Mouse (Mus musculus) adrenal gland, postnatal 25 days (tissue): ENCODE measurements around the gene Skap2. TPM values are rescaled to one million over a fixed set of nuclear protein-coding genes. Genes with fewer than 3 reads are reported as not detected.

Experiments used
- DNase-seq: peaks from one replicate; pipeline ENCODE4 v3.0.0; 2021; ENCODE audit warnings: mixed read lengths
- total RNA-seq: library from RNA; stranded (reverse); gene quantifications from 2 replicates; pipeline ENCODE4 v1.2.3, GENCODE M21; 2021

Gene Skap2
- total RNA-seq, 1 experiment from 2014 or later: 48.2 TPM

DNA sequence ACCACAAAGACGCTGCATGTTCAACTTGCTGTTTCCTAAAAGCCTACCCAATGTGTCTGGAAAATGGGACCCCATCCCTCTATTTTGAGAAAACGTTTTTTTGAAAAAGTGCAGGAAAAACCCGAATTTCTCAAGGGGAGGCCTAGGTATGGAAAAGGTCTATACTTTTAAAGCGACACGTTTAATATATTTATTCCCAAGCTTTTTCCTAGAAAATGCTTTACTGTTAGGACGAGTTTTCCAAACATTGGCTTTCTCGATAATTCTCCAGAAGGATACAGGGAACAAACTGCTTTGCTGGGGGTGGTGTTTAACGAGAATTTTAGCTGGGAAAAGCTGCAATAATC is 6.8 kb downstream of the Skap2 start:
- no peak for DNase-seq

DNA sequence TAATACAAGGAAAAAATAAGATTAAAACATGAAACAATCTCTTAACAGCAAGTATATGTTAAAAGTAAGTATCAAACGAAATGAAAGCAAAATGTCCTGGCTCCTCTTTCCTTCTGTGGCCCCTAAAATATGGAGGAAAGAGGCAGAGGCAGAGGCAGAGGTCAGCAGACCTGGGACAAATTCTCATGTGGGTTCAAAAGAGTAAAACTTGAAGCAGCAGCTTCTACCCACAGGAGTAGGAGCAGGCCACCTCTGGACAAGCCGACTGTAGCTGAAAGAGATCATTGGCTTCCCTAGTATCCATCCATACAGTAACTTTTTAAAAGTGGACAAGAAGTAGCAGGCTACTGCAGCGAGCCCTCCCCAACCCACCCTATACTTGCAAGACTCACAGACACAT is 7.4 kb downstream of the Skap2 start:
- DNase-seq: no peak

DNA sequence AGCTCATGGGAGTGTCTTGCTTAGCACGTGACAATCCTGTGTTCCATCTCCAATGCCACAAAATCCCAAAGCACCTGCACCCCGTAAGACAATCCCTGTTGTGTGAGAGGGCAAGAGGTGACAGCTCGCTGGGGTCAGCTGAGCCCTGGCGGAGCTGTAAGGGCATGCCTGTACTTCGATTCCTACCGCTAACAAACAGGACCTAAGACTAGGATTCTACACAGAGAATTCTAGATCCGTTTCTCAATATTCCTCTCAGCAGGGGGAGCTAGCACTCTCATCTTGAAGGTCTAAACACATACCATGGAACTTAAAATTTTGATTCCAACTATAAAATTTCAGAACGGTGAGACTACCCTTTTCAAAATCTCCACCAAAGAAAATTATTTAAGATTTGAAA is 9.7 kb downstream of the Skap2 start:
- no peak for DNase-seq

- DNase-seq: no peak
These were observed 13.2 kb downstream of the Skap2 start for GRCm38 (mm10) chr6:51999157-51999478.

DNA sequence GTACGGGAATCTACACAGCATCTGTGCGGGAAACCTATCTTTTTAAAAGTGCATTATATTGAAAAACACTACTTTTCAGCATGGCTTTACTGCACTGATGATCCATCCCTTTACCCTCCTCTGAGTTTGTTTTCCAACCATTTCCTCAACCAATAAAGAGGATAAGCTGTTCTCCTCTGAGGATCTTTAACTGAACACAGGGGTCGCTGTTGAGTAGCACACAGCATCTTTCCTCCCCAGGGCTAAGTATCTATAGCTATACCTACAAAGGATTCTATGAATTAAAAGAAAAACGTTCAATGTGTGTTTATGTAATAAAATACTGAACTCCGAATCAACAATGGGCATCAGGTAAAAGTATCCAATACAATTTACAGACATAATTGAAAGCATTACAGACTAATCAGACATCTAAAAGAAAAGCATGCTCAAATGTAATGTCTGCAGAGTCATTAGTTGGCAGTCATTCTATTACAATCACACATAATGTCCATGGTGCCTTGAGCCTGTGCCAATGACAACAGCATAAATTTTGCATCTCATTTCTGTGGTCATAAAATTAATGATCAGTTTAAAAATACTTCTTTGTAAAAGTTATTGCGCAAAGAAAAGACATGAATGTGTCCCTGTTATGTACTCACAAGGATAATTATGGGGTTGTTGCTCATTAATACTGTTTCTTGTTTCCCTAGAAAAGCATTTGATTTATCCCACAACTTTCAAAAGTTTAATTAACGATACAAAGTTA is 13.8 kb downstream of the Skap2 start:
- no peak for DNase-seq

DNA sequence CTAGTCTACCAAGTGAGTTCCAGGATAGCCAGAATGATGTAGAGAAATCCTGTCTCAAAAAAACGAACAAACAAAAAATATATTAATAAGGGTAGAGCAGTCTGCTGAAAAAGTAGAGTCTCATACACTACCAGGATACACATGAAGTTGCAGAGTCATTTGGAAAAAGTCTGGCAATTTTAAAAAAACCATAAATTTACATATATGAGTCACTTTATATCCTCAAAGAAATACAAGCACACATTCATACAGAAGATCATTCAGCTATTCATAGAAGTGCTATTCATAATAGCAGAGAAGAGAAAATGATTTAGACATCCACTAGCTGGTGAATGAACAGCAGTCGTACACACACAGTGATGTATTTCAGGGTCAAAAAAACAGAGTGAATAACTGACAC is 24.4 kb downstream of the Skap2 start:
- no peak for DNase-seq

- DNase-seq: no peak
These were observed 34.7 kb downstream of the Skap2 start for GRCm38 (mm10) chr6:51977638-51978037.

DNA sequence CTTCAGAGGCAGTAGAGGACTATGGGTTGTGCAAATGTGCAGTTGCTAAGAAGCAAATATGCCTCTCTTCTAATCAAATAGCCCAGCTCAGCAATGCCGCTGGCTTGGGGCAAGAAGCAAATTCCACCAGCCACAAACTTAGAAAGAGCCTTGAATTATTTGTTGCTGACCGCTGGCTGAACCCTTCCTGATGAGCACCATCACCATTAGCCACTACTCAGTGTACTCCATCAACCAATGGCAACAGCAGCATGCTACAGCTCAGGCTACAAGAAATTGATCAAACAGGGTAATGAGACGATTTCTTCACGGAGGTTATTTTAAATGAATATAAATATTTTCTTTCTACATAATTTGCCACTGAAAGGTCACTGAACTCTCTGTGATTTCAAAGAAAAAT is 36.6 kb downstream of the Skap2 start:
- no peak for DNase-seq

GRCm38 (mm10) chr6:51958992-51959391 is 53.4 kb downstream of the Skap2 start:
- DNase-seq: no peak

GRCm38 (mm10) chr6:51956048-51956792 is 56.1 kb downstream of the Skap2 start:
- DNase-seq: no peak

GRCm38 (mm10) chr6:51947661-51948060 is 64.7 kb downstream of the Skap2 start:
- no peak for DNase-seq

DNA sequence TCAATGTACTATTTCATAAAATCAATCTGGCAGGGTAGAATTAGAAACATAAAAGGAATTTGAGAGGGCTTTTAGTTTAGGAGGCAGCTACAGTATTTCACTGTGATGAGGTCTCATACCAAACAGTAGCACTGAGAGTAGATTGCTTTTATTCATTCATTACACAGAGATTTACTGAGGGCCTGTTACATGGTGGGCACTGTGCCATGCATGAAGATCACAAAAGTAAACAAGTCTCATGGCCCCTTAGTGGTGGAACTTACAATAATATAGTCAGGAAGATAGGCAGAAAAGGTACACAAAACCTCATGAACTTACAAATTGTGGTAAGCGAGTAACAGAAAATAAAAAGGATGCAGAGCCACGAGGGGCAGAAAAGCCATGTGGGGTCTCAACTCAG is 67.4 kb downstream of the Skap2 start:
- DNase-seq: no peak

DNA sequence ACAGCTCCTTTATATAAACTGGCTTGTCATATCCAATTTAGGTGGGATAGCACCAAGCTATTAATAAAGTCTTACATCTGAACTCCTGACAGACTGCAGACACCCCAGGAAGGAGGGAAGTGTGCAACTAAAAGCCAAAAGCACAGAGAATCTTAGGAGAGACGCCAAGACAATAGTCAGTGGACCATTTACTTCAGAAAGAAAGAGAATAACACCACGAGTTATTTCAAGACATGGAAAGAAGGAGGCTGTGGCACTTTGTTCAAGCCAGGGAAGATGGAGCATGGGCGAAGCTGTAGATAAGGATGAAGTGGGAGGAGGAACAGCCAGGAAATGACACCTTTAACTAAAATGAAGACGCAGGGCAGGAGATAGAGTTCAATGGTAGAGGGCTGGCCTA is 78.4 kb downstream of the Skap2 start:
- DNase-seq: no peak

DNA sequence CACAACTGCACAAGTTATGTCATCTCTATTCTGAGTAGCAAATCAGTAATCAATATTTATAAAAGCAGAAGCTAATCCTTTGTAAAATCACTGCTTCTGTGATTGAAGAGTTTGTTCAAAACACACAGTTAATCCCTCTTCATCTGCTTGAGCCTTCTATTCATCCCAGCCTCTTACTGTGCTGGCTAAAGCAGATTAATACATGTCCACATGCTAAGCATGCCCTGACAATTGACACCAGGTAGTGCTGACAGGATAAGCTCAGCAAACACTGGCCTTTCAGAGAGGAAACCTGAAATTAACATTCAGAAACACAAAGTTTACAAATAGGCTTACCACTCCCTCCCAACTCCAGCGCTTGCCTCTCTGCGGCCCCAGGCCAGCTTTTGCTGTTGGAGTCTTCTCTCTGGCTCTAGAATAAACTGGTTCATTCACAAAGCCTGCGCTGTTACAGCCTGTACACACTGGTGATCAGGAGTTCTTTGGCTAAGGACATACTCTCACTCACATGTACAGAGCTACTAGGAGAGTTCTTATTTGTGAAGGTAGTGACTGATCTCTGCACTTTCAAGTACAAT is 79.2 kb downstream of the Skap2 start:
- DNase-seq: no peak

DNA sequence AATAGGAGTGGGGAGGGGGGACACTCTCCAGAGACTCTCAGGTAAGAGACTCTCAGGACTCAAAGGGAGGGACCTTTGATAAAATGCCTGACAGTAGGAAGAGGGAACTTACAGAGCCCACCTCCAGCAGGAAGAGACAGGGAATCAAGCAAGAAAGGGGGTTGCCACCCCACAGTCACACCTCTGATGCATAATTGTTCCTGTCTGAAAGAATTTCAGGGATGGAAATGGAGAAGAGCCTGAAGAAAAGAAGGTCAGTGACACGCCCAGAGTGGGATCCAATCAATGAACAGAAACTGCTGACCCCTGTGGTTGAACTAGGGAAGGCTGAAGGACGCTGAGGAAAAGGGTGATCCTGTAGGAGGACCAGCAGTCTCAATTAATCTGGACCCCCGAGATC is 85.2 kb downstream of the Skap2 start:
- no peak for DNase-seq

GRCm38 (mm10) chr6:51921831-51922230 is 90.5 kb downstream of the Skap2 start:
- no peak for DNase-seq

GRCm38 (mm10) chr6:51908495-51908894 is 103.9 kb downstream of the Skap2 start:
- DNase-seq: no peak

DNA sequence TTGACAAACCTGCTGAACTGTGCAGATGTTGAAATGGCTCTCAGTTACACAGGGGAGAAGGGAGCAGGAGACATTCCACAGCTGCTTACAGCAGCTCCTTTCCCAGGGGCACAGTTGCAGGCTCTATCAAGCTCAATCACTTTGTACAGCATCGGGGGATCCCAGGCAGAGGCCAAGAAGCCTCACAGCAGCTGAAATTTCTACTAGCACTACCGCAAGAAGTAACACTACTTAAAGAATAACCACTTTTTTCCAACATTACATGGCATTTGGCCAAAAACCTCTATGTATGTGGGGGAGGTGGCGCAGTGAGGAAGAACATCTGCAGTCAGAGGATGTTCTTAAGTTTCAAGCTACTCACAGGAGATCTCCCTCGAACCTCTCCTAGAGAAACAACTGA is 106.7 kb downstream of the Skap2 start:
- DNase-seq: no peak

DNA sequence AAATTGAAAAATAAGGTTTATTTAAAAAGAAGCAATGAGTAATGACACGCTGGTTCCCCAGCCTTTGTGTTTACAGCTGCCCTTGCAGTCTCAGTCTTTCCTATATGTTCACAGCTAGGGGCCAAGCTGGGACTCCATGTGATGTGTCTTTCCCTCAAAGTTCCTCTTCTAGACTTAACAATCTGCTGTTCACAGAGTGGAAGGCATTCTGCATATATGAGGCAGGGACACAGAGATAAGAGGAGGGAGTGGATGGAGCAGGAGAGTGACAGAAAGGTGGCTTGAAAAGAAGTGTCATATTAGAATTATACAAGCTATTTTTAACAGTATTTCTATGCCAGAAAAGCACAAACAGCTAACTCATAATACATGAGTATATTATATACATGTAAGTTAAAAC is 110.8 kb downstream of the Skap2 start:
- DNase-seq: no peak

DNA sequence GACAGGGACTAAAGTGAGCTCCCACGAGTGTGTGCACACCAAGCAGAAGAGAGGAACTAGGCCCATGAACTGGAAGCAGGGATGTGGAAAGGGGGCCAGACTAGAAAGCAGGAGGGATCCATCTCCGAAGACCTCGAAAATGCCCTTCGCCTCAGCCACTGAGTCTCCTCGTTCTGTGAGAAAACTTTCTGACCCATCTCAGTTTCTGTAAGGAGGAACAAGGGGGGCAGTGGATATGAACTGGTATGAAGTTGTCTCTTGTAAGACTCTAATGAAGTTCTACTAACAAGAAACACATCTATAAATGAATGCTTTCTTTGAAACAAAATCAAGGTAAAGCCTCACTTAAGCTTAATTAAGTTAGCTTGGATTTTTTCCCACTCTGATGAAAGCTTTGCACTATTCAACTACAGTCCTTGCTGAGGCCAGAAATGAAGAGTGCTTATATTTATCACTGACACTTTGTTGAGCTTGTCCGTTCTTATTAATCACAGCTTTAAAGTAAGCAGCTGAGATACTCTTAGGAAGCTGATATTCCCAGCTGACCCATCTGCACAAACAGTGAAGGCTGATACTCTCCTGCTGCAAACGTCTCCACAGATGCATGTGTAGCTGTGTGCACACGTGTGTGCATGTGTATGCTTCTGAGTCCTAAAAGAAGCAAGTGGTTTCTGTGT is 113.9 kb downstream of the Skap2 start:
- DNase-seq: no peak

GRCm38 (mm10) chr6:51895753-51896152 is 116.6 kb downstream of the Skap2 start:
- no peak for DNase-seq

GRCm38 (mm10) chr6:51894717-51895116 is 117.6 kb downstream of the Skap2 start:
- DNase-seq: no peak

- no peak for DNase-seq
These were observed 122.0 kb downstream of the Skap2 start for GRCm38 (mm10) chr6:51890356-51890755.
